Mouse (Mus musculus): ENCODE data around the gene Chil1. TPM values are rescaled to one million over a fixed set of nuclear protein-coding genes. Genes with fewer than 3 reads are reported as not detected.

Gene Chil1
- not detected in 2 replicates for polyA plus RNA-seq (2012)

DNA sequence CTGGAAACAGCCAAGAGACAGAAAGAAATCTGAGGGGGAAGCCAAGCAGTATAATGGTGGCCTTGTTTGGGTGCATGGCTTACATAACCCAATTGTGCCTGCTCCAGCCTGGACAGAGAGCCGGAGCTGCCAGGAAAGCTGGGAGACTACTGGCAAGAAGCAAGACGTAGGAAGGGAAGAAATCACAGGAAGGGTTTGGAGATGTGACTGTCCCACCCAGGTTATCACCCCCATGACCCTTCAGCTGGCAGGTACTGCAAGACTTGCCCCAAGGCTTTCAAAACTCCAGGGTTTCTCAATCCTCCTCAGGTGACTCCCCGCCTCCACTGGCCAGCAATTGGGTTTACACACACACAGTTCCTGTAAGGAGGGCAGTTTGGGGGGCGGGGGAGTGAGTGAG is at the start of gene Chil1:
Gene Chil1 (plus strand): TSS at position 152 of the 400 bp plus-strand sequence.
- TF ChIP-seq GATA1 (IDR thresholded peaks at IDR 0.05; ENCODE audit: low read length), result no peak

DNA sequence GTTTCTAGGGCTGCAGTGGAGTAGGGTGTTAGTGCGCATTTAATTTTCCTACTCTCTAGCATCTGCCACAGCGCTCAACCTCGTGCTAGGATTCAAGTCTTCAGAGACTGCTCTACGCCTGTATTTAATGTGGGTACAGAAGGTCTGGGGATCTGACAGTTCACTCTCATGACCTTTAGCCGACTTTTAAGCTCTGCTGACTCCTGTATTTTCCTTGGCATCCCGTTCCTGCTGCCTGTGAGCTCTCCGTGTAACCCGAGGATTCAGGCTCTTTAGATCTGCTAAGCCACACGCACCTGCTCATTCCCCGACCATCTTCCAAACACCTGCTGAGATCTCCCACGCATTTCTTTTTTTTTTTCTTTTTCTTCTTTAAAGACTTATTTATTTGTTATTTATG is 48.7 kb upstream of the Chil1 start:
- TF ChIP-seq GATA1 (IDR thresholded peaks at IDR 0.05; ENCODE audit: low read length), result no peak

DNA sequence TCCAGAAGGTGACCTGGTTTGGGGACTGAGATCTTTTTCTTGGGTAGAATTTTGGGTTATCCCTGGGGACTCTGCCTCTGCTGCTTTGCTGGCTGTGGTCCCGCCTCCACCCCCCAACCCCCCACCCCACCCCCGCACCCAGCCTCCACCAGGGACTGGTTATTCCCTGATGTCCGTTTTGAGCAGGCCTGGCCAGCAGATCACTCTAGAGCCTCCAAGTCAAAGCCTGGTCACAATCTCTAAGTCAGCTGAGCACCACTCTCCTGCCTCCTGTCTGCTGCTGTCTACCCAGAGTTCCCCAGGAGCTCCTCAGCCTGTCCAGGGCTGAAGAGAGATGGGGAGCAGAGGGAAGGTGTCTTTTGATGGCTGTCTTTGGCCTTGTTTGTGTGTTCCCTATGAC is 45.6 kb upstream of the Chil1 start:
- TF ChIP-seq GATA1 (IDR thresholded peaks at IDR 0.05; ENCODE audit: low read length), result no peak

DNA sequence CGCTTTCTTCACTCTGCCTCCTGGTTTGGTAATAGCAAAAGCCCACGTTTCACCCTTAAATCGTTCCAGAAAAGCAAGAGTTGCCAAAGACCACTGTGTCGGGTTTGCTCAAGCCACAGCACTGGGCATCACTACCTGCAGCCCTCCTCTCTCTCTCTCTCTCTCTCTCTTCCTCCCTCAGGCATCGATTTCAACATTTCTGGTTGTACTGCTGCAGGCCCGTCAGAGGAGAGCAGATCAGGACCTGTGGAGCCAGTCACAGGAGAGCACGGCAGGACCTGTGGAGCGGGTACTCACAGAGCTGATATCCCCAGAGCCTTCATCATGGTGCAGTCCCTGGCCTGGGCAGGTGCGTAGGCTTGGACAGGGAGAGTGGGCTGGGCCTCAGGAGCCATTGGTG is 43.6 kb upstream of the Chil1 start:
- TF ChIP-seq GATA1 (IDR thresholded peaks at IDR 0.05; ENCODE audit: low read length), result no peak

DNA sequence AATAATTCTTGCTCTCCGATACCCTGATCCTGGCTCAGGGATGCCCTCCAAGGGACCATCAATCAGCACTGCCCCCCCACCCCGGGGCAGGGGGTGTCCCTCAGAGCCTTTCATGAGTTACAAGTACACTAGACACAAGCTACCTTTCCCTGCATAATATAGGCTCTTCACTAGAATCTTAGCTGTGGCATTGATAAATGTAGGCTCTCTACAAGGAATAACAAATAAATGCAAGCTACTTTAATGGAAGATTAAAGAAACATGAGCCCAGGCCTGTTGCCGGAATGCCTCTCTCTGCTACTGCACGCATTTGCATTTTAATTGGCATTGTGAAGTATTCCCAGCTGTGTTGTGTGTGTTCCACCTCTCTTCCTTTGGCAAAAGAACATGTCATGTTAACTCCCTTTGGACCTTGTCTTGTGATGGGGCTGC is 39.6 kb upstream of the Chil1 start:
- TF ChIP-seq GATA1 (IDR thresholded peaks at IDR 0.05; ENCODE audit: low read length), result no peak

DNA sequence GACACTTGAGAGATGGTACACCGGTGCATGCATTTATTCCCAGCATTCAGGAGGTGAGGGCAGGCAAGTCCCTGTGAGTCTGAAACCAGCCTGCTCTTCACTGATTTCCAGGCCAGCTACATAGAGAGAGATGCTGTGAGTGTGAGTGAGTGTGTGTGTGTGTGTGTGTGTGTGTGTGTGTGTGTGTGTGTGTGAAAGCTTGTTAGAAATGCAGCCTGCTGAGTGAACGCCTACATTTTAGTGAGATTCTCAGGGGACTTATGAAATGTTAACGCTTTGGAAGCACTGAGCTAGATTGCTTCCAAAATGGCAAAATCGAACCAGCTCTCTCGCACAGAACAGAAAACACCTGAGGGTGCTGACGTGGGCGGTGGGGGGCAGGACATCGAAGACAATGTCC is 35.9 kb upstream of the Chil1 start:
- no peak for TF ChIP-seq GATA1 (IDR thresholded peaks at IDR 0.05; ENCODE audit: low read length)

DNA sequence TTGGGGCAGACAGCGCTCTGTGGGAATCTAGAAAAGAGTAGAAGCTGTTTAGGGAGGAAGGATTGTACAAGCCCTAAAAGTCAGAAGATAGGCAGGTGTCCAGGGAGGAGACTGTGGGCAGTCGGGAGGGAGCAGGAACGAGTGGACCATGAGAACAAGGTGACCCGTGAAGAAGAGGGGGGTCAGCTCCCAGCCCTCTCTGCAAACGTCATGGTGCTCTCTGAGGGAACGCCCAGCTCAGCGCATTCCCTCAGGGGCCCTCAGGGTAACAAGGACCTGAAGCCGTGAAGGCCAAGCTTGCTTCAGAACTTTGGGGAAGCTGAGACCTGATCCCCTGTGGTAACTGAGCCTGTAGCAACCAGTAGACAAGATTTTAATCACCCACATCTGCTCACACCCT is 31.9 kb upstream of the Chil1 start:
- TF ChIP-seq GATA1 (IDR thresholded peaks at IDR 0.05; ENCODE audit: low read length), result no peak

DNA sequence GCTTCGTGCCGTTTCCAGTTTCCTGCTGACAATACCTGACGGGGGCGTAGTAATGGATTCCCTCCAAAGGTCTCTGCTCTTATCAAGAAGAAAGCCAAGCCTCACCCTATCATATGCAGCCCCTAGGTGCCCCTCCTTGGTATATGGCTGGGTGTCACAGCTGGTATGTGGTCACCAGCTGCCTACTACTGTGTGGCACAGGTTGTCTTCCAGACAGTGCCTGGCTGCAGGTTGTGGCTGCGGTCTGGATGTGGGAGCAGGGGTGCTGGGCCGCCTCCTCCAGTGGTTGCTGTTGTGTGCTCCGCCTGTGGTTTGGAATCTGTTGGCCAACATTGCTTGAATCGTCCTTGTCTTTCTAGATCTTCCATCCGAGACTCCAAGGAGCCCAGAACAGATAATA is 31.2 kb upstream of the Chil1 start:
- no peak for TF ChIP-seq GATA1 (IDR thresholded peaks at IDR 0.05; ENCODE audit: low read length)

DNA sequence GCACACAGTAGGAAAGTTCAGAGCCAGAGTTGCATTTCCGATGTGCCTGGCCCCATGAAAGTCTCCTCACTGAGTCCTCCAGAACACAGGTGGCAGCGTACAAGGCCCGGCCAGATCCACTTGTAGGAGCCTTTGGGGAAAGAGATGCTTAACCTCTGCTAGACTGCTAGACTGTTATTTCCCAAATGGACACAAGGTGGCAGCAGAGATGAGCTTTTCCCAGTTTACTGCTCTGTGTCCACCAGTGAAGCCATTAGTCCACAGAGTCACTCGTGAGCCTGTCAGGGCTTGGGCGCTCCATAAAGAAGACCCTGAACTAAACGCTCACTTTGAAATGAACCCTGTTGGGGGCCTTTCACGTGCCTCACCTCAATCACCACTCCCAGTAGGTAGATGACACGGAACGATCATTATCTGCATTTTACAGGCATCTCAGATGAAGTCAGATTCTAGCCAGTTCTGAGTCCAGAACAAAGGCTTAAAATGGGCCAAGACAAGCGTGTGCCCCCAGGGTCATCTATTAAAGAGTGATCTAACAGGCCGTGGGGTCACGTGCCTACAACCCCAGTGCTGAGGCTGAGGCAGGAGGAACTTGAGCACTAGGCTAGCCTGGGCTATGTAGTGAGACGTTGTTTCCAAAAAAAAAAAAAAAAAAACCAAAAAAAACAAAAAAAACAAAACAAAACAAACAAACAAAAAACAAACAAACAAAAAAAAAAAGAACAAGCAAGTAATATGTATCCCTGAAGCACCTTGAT is 30.1 kb upstream of the Chil1 start:
- TF ChIP-seq GATA1 (IDR thresholded peaks at IDR 0.05; ENCODE audit: low read length), result no peak

DNA sequence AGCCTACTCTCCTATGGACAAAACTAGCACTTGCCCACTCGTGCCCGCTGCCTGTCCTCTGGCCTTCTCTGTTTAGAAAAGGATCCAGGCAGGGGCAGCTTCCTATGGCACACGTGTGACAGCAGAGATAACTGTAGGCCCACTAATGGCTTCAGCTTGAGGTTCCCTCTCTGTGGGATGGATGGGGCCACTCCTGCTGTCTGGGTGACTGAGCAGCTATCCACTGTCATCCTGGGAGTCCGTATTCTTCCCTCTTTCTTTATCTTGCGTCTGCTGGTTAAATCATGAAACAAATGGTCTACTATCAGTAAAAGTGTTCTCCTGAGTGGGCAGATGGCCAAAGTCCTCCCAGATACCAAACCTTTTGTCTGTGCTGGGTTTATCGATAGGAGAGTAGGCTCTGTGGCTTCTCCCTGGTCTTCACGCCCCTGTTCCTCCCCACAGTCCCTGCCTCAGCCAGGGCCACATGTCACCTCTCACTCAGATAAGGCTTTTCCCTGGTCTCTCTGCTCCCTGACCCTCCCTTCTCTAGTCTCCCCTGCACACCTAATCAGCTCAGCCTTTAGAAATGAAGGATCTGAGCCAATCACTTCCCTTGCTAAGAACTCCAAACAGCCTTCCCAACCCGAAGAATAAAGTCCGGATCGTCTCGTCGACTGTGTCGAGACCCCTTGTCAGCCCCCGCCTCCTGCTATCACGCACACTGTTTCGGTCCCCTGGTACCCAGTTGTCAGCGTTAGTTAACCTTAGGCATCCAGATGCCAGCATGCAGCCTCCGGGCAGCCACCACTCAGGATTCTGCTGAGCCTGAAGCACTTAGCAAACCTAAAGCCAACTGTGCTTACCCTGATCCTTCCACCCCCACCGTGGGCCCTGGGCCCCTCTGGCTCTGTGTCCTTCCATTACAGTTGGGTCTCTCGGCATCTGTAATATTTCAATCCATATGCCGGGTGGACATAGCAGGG is 29.1 kb upstream of the Chil1 start:
- peak; percentile 97 for TF ChIP-seq GATA1 (IDR thresholded peaks at IDR 0.05; ENCODE audit: low read length)

DNA sequence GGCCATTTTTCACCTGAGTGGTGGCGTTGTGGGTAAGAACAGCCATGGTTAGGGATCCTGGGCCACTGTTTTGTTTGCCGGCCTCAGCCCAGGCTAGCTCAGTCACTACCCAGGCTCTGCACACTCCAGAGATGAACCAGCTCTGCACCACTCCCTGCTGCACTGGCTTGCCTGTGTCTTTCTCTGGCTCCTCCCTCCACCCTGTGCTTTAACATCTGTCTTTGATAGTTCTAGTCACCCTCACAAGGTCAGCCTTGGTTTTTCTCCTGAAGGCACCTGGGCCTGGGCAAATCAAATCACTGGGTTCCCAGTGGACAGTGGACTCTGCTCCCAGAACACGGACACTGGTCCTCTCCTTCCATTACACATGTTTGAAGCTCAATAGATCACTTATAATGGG is 27.9 kb upstream of the Chil1 start:
- TF ChIP-seq GATA1 (IDR thresholded peaks at IDR 0.05; ENCODE audit: low read length), result no peak

DNA sequence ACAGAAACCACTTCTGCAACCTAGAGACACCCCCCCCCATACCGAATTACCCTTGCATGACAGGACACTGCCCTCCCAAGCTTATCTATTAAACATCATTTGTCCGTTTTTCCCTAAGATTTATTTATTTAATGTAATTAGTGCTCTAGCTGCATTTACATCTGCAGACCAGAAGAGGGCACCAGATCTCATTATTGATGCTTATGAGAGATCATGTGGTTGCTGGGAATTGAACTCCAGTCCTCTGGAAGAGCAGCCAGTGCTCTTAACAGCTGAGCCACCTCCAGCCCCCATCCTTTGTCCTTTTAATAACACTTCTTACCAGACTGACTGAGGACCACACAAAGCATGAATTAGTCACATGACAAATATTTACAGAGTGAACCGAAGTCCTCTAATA is 27.3 kb upstream of the Chil1 start:
- no peak for TF ChIP-seq GATA1 (IDR thresholded peaks at IDR 0.05; ENCODE audit: low read length)

DNA sequence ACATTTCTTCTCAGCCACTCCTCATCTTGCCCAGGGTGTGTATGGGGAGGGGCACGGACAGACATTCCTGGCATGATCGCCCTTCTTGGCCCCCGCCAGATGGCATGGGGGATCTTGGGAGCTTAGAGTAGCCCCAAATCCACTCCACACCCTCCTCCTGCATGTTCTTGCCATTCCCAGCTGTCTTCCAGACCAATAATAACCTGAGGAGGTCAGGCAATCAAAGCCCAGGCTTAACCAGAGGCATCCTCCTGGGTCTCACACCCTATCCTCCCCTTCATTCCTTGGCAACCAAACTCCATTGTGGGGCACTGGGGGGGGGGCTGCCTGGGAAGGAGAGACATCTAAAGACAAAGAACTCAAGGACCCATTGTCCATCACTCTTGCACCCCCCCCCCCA is 21.6 kb upstream of the Chil1 start:
- no peak for TF ChIP-seq GATA1 (IDR thresholded peaks at IDR 0.05; ENCODE audit: low read length)

DNA sequence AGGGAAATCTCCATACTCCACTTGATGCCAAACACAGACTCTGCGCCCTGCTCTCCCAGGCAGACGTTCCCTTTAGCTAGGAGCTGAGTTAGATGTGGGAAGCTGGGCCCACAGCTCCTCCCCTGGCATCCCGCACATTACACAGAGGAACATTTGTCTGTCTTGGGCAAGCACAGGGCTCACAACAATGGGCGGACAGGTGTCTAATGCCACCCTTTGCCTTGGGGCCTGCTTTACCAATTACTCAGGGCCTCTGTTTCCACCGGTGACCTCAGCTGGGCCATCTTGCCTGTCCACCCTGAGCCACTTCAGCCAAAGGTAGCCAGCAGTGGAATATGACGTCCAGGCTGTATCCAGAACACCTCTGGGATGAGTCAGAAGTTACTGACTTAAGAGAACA is 20.6 kb upstream of the Chil1 start:
- TF ChIP-seq GATA1 (IDR thresholded peaks at IDR 0.05; ENCODE audit: low read length), result no peak

DNA sequence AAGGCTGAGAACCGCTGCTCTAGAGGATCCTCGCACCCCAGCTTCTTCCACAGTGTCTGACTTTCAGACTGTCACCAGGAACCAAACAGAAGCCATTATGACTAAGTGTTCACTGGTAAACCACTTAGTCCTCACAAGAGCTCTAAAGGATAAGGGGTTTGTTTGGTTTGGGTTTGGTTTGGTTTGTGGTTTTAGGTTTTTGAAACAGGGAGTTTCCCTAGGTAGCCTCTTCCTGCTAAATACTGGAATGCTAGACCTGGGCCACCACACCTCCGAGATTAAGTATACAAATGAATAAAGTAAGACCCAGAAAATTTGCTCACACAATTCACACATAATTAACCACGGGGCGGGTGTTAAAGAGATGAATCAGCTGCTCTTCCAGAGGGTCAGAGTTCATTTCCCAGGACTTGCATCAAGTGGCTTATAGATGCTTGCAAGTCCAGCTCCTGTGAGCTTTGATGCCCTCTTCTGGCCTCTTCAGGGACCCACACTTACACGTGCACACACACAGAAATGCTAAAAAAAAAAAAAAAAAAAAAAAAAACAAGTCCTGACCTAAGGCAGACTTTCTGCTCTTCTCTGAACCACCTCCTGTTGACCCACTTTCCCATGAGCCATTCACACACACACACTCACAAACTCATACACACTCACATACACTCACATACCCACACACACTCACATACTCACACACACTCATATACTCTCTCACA is 19.3 kb upstream of the Chil1 start:
- TF ChIP-seq GATA1 (IDR thresholded peaks at IDR 0.05; ENCODE audit: low read length), result no peak

DNA sequence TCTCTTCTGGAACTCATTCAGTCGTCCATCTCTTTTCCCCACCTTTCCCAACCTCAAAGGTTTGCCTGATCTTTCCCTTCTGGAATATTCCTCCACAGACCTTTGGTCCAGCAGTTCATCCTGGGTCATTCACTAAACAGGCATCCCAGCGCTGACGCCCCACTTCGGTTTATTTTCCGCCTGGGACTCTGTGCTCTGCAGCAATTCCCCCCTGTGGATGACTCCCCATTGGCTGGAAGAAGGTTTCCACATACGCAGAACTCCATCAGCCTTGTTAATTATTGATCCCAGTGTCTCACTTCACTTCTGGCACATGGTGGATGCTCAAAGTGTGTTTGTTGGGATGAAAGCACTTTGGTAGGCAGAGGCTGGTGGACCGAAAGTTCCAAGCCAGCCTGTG is 18.5 kb upstream of the Chil1 start:
- no peak for TF ChIP-seq GATA1 (IDR thresholded peaks at IDR 0.05; ENCODE audit: low read length)
